Mouse (Mus musculus) bone marrow, adult 2 months (tissue): ENCODE data around the gene Arap2.

Experiments
- CTCF ChIP-seq: fragments of 200-500 bp; IDR thresholded peaks from 2 replicates; pipeline ENCODE4 v1.5.1; 2011; ENCODE audit warnings: low read length, control low read depth; ENCODE audit not compliant: control insufficient read depth, insufficient read depth
- POLR2A ChIP-seq: fragments of 200-500 bp; IDR thresholded peaks from 2 replicates; pipeline ENCODE4 v1.6.1; 2011; ENCODE audit warnings: low read depth, mild to moderate bottlenecking, control low read depth, low read length, borderline replicate concordance; ENCODE audit not compliant: control insufficient read depth

- TF ChIP-seq CTCF (no peak), POLR2A (no peak)
Observed at GRCm38 (mm10) chr5:62763046-62763445, 2.9 kb downstream of the Arap2 start.
